In genomic region chr1:182605330-182606150, GRCm38 (mm10) we compare ENCODE assay signal across 15 mouse cellular contexts. TPM values are rescaled to one million over a fixed set of nuclear protein-coding genes. Genes with fewer than 3 reads are reported as not detected.
A peak's percentile ranks its signal among the peaks of the same experiment; 100 is the strongest.
DNase-seq lines count a peak whose midpoint lies in the region; ATAC-seq and TF ChIP-seq lines count a peak whose summit lies in the region.
"Had no signal": no experiment of that assay in that cellular context is flagged by ENCODE, and none has a peak within 500 bp of the region (broad histone marks: within the 10 kb centered on the region; RNA-seq: fewer than 3 reads in every experiment).

No protein-coding gene starts in this region.

- no peak overlapping the region for H3K9ac ChIP-seq in lung, postnatal 0 days (replicated peaks; ENCODE audit: low read depth)
- H3K9ac ChIP-seq in hindbrain, embryonic 14.5 days = no peak overlapping the region
- no peak overlapping the region for H3K9ac ChIP-seq in neural tube, embryonic 15.5 days (replicated peaks)
- H3K9ac ChIP-seq: hindbrain, embryonic 15.5 days; liver, embryonic 13.5 days had no signal

- H3K27me3 ChIP-seq in lung, postnatal 0 days (replicated peaks; ENCODE audit: insufficient read depth, low read length) = no peaks in the 10 kb centered on the region
- no peaks in the 10 kb centered on the region for H3K27me3 ChIP-seq in hindbrain, embryonic 14.5 days (ENCODE audit: control insufficient read depth, insufficient read depth, low read length)
- H3K27me3 ChIP-seq in neural tube, embryonic 15.5 days (replicated peaks) = no peaks in the 10 kb centered on the region
- H3K27me3 ChIP-seq: hindbrain, embryonic 15.5 days; liver, embryonic 13.5 days had no signal

- 78% methylated on average over 17 of the region's 17 CpGs for WGBS in lung, postnatal 0 days
- WGBS in hindbrain, embryonic 14.5 days = 55% methylated on average over 17 of the region's 17 CpGs
- 34% methylated on average over 17 of the region's 17 CpGs for WGBS in neural tube, embryonic 15.5 days

- ATAC-seq in frontal cortex, adult (ENCODE audit: low TSS enrichment) = 0 out of 2 replicates have a peak, but pooled peaks have one; percentile 38
- no peak for ATAC-seq in lung, postnatal 0 days
- no peak for ATAC-seq in hindbrain, embryonic 14.5 days (ENCODE audit: low FRiP score)
- ATAC-seq in neural tube, embryonic 15.5 days (ENCODE audit: low FRiP score) = peak; percentile 68
- no peak for ATAC-seq in erythroid progenitor cell, adult 5-6 weeks (replicated peaks; ENCODE audit: low FRiP score, poor library complexity, severe bottlenecking)

- H3K4me2 ChIP-seq in lung, postnatal 0 days (replicated peaks; ENCODE audit: low read depth, low read length) = no peak overlapping the region
- H3K4me2 ChIP-seq in hindbrain, embryonic 14.5 days (replicated peaks) = no peak overlapping the region
- 0 out of 2 replicates have a peak overlapping the region, but pooled peaks have one; percentile 1 for H3K4me2 ChIP-seq in neural tube, embryonic 15.5 days
- H3K4me2 ChIP-seq: hindbrain, embryonic 15.5 days; liver, embryonic 13.5 days had no signal

- H3K27ac ChIP-seq in lung, postnatal 0 days (ENCODE audit: low read length) = no peak overlapping the region
- 0 out of 2 replicates have a peak overlapping the region, but pooled peaks have one; percentile 5 for H3K27ac ChIP-seq in hindbrain, embryonic 14.5 days
- peak overlapping the region; percentile 46; the same call in 1 of the 2 replicates for H3K27ac ChIP-seq in neural tube, embryonic 15.5 days (replicated peaks)
- H3K27ac ChIP-seq: forebrain, embryonic 10.5 days; hindbrain, embryonic 15.5 days; liver, embryonic 13.5 days had no signal

- no peak for TF ChIP-seq EP300 in lung, postnatal 0 days (IDR thresholded peaks at IDR 0.05)

- no peaks in the 10 kb centered on the region for H3K9me3 ChIP-seq in lung, postnatal 0 days (ENCODE audit: low read length)
- H3K9me3 ChIP-seq in hindbrain, embryonic 14.5 days (ENCODE audit: control insufficient read depth, low read length) = no peaks in the 10 kb centered on the region
- no peaks in the 10 kb centered on the region for H3K9me3 ChIP-seq in neural tube, embryonic 15.5 days (replicated peaks)
- H3K9me3 ChIP-seq: forebrain, embryonic 10.5 days; hindbrain, embryonic 15.5 days; liver, embryonic 13.5 days had no signal

- DNase-seq in frontal cortex, postnatal 14 days (ENCODE audit: low spot score in 2 of 2) = no peak
- DNase-seq in lung, postnatal 0 days (ENCODE audit: low spot score) = no peak
- no peak for DNase-seq in lung, adult 18-20 months
- DNase-seq in hindbrain, embryonic 14.5 days (ENCODE audit: low spot score) = no peak
- no peak for DNase-seq in kidney, postnatal 14 days
- DNase-seq: cerebellum, postnatal 36 days; gastrocnemius, postnatal 36 days; liver, embryonic 13.5 days had no signal

- no peaks in the 10 kb centered on the region for H3K4me1 ChIP-seq in lung, postnatal 0 days (ENCODE audit: insufficient read depth, low read depth, low read length)
- no peaks in the 10 kb centered on the region; the same call in 1 of the 2 replicates for H3K4me1 ChIP-seq in hindbrain, embryonic 14.5 days (replicated peaks; ENCODE audit: control insufficient read depth, insufficient read depth, low read length)
- H3K4me1 ChIP-seq in neural tube, embryonic 15.5 days = peaks cover 22% of the 10 kb centered on the region
- H3K4me1 ChIP-seq: liver, embryonic 13.5 days; megakaryocyte, embryonic 14.5 days had no signal

- H3K4me3 ChIP-seq in lung, postnatal 0 days (ENCODE audit: low read depth, low read length) = no peak overlapping the region
- H3K4me3 ChIP-seq in hindbrain, embryonic 14.5 days (replicated peaks; ENCODE audit: low read length) = no peak overlapping the region
- no peak overlapping the region for H3K4me3 ChIP-seq in neural tube, embryonic 15.5 days (replicated peaks)
- H3K4me3 ChIP-seq: forebrain, embryonic 10.5 days; hindbrain, embryonic 15.5 days; liver, embryonic 13.5 days; megakaryocyte, embryonic 14.5 days had no signal

- no peaks in the 10 kb centered on the region for H3K36me3 ChIP-seq in lung, postnatal 0 days (ENCODE audit: insufficient read depth, low read length)
- no peaks in the 10 kb centered on the region for H3K36me3 ChIP-seq in hindbrain, embryonic 14.5 days (replicated peaks; ENCODE audit: control insufficient read depth, insufficient read depth)
- no peaks in the 10 kb centered on the region for H3K36me3 ChIP-seq in neural tube, embryonic 15.5 days
- H3K36me3 ChIP-seq: forebrain, embryonic 10.5 days; hindbrain, embryonic 15.5 days; liver, embryonic 13.5 days had no signal

- TF ChIP-seq CTCF in lung, postnatal 0 days (IDR thresholded peaks at IDR 0.05) = peak; percentile 36

RNA-seq across cellular contexts. Expression of gene Capn8, which starts 40.7 kb away (rescaled TPM):
- 0.25 and 0.57 TPM in 2 replicates for polyA plus RNA-seq in lung, postnatal 0 days (2015; fragmentation: Nextera tagmentation; extraction: Ambion mirVana)
- polyA plus RNA-seq in hindbrain, embryonic 14.5 days (2014; fragmentation: Nextera tagmentation; extraction: Ambion mirVana) = not detected in 2 replicates
- polyA plus RNA-seq in neural tube, embryonic 15.5 days (2015; fragmentation: Nextera tagmentation; extraction: Ambion mirVana) = 0.08 and 0.28 TPM in 2 replicates
- total RNA-seq in erythroid progenitor cell, adult 5-6 weeks (2015; ENCODE audit: low replicate concordance) = not detected in 2 replicates
- not detected in 2 replicates for total RNA-seq in erythroid progenitor cell, adult 5-6 weeks (2017; ENCODE audit: low replicate concordance)
- total RNA-seq: gastrocnemius, postnatal 36 days; layer of hippocampus, postnatal 10 days had no signal
- polyA plus RNA-seq: forebrain, embryonic 10.5 days; hindbrain, embryonic 15.5 days; liver, embryonic 13.5 days had no signal

Comparison
In these comparisons a context has a peak if more than half of its experiments do, and no peak if none do; other contexts are left out.
1. ATAC-seq: peak in frontal cortex, adult (single experiment) and neural tube, embryonic 15.5 days (single experiment); none in lung, postnatal 0 days (single experiment), hindbrain, embryonic 14.5 days (single experiment) and erythroid progenitor cell, adult 5-6 weeks (single experiment).